Mouse (Mus musculus) ovary, adult 10 weeks (tissue): ENCODE results near the gene 2410002F23Rik. TPM values are rescaled to one million over a fixed set of nuclear protein-coding genes. Genes with fewer than 3 reads are reported as not detected.

ENCODE experiments used
- polyA plus RNA-seq: library from polyadenylated mRNA; stranded (reverse); fragments of 350-450 nt; fragmentation: Illumina TruSeq; extraction: RNeasy Lipid Tissue Mini Kit (QIAGEN cat#74804); gene quantifications from one replicate; pipeline ENCODE4 v1.2.3, GENCODE M21; 2014

Gene 2410002F23Rik
- polyA plus RNA-seq: 40.3 TPM

DNA sequence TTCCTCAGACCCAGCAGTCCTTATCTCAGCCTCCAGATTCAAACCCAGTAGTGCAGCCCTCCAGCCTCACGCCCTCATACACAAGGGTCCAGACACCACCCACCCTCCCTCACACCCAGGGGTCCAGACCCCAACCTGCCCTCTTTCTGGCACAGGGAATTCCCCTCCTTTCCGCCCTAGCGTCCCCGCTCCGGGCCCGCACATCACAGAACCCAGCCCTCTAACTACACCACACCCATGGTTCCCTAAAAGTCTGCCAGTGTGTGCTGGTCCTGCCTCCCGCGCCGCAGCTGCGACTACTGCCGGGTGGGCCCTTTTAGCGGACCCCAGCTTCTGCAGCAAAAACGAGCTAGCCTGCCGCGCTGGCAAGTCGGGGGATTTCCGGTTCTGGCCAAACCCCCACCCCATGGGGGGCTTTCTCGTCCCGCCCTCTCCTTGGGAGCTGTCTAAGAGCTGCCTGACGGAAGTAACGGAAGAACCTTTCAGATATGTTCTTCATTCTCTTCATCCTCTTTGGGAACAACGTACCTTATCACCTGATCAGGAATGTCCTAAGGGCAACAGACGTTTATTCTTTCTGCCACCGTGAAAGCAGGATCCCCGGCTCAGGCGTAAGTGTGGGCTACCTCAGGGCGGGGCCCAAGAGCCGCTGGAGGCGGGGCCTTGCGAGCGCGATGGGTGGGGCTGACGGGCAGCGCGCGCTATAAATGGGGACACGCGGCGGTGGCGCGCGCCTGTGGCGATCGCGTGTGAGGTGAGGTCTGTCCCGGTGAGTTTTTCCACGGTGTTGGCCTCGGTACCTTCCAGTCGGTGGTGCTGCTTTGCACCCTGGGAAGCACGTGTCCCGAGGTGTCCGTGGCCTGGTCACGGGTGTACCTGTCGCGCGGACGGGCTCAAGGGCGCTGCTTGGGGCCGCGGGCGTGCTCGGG, at the start of gene 2410002F23Rik, which contains the start of gene 1700028J19Rik:
TSS of gene 2410002F23Rik (plus strand) at position 668 of the 929 bp plus-strand sequence.
TSS of gene 1700028J19Rik (minus strand) at position 641 of the 929 bp plus-strand sequence.

DNA sequence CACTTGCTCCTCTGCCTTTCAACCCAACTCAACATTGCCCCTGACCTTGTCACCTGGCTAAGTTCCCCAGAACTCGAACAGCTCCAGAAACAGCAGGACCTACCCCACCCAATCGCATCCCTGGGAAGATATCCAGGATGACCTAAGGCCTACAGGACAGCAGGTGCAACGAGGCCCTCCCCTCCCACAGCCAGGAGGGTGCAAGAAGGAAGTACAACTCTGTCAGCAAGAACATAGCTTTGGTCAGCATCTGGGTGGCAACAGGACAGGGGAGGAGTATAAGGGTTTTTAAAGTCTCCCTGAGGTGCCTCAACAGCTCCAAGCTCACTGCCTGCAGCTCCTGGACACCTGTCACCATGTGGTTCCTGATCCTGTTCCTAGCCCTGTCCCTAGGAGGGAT, 48.6 kb upstream of the 2410002F23Rik start, which contains the start of gene Klk1b3:
TSS of gene Klk1b3 (plus strand) at position 301 of the 400 bp plus-strand sequence.

DNA sequence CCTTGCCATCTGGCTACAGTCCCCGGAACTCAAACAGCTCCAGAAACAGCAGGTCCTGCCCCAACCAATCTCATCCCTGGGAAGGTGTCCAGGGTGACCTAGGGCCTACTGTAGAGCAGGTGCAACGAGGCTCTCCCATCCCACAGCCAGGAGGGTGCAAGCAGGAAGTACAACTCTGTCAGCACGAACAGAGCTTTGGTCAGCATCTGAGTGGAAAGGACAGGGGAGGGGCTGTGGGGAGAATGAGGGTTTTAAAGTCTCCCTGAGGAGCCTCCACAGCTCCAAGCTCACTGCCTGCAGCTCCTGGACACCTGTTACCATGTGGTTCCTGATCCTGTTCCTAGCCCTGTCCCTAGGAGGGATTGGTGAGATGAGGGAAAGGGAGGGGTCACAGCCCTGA, 39.4 kb upstream of the 2410002F23Rik start, which contains the start of gene Klk1b4:
TSS of gene Klk1b4 (plus strand) at position 301 of the 400 bp plus-strand sequence.

DNA sequence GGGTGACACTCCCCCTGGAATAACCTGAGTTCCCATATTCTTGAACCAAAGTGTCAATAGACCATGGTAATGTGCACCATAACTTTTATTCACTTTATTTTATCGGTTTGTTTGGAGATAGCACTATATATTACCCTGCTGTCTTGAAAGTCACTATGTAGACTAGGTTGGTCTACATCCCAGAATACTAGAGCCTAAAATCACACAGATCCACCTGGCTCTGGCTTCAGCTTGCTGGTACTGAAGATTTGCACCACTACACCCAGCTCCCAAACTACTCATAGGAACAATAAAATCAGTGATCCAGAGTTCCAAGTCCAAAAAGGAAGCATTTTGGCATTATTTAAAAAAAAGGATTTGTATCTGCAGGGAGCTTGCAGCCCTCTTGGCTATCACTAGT, 30.9 kb upstream of the 2410002F23Rik start, which contains the start of gene Klk1b5:
TSS of gene Klk1b5 (plus strand) at position 301 of the 400 bp plus-strand sequence.

DNA sequence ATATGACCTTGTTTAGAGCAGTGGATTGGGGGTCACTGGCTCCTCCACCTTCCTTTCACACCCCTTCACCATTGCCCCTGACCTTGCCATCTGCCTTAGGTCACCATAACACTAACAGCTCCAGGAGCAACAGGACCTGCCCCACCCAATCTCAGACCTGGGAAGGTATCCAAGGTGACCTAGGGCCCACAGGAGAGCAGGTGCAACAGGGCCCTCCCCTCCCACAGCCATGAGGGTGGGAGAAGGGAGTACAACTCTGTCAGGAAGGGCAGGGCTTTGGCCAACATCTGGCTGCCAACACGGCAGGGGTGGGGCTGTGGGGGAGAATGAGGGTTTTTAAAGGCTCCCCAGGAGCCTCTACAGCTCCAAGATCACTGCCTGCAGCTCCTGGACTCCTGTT, 21.4 kb upstream of the 2410002F23Rik start, which contains the start of gene Klk1:
TSS of gene Klk1 (plus strand) at position 285 of the 400 bp plus-strand sequence.

DNA sequence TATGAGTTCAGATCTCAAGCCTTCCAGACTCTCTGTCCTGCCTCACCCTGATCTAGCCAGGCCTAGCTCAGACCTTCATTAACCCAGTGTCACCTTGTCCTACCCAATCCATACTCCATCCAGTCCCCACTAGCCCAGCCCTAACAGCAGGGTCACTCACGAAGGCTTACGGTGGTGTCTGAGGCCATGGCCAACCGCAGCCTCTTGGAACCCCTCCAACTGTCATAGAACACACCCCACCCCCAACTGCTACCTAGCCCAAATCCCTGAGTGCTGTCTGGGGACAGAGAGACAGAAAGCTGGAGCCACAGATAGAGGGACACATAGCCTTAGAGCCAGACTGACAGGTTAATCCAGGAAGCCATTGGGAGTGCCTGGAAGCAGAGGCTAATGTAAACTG, 10.6 kb upstream of the 2410002F23Rik start, which contains the start of gene Gm36864:
TSS of gene Gm36864 (plus strand) at position 269 of the 400 bp plus-strand sequence.

DNA sequence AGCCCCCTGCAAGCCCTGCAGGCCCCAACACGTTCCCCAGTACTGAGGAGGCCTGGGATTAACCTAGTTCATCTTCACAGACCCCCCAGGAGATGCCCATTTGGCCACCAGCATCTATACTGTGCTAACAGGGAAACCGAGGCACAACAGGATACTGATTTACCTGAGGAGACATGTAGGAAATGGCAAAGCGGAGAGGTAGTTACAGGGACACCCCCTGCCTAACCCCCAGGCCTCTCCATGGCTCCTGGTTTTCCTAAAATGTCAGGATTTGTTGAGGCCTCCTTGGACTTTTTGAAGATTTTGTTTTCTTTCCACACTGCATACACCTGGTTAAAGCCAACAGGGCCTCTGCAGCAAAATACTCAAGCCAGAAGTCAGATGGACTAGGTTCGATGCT, 10.8 kb downstream of the 2410002F23Rik start, which contains the start of gene Acp4:
TSS of gene Acp4 (minus strand) at position 101 of the 400 bp plus-strand sequence.

DNA sequence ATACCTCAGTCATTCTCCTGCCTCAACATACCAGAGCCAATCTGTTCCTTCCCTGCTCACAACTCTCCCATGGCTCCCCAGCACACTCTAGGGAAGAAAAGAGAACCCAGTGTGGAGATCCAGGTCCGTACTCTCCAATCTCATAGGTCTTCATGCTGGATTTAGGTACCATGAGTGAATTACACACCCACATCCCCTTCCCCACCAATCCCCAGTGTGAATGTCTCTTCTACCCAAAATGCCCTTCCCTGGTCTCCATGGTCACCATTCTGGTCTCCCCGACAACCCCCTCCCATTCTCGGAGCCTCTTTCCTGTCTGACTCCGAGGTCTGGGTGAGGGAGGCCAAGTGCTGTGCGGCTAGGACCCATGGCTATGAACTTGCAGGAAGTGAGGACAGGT, 14.6 kb downstream of the 2410002F23Rik start, which contains the start of gene Gm15517:
TSS of gene Gm15517 (plus strand) at position 301 of the 400 bp plus-strand sequence.

Other genes starting within 250 kb of the 2410002F23Rik start
- not detected for gene Klk1b26, start 234.6 kb upstream of the 2410002F23Rik start, polyA plus RNA-seq
- gene Klk1b27, start 194.4 kb upstream of the 2410002F23Rik start, polyA plus RNA-seq: not detected
- gene Klk1b21, start 144.4 kb upstream of the 2410002F23Rik start, polyA plus RNA-seq: 0.60 TPM
- not detected for gene Klk1b22, start 134.0 kb upstream of the 2410002F23Rik start, polyA plus RNA-seq
- gene Klk1b16, start 110.0 kb upstream of the 2410002F23Rik start, polyA plus RNA-seq: not detected
- gene Klk1b24, start 58.5 kb upstream of the 2410002F23Rik start, polyA plus RNA-seq: not detected
- gene Klk1b3, start 48.5 kb upstream of the 2410002F23Rik start, polyA plus RNA-seq: not detected
- gene Klk1b4, start 39.3 kb upstream of the 2410002F23Rik start, polyA plus RNA-seq: not detected
- gene Klk1b5, start 30.8 kb upstream of the 2410002F23Rik start, polyA plus RNA-seq: not detected
- 1.2 TPM for gene Klk1, start 21.4 kb upstream of the 2410002F23Rik start, polyA plus RNA-seq
- not detected for gene Gm36864, start 10.5 kb upstream of the 2410002F23Rik start, polyA plus RNA-seq
- gene 1700028J19Rik, start within 50 bp of the 2410002F23Rik start, polyA plus RNA-seq: not detected
- gene Acp4, start 10.7 kb downstream of the 2410002F23Rik start, polyA plus RNA-seq: not detected
- not detected for gene Gm15517, start 14.7 kb downstream of the 2410002F23Rik start, polyA plus RNA-seq
- 2.9 TPM for gene Clec11a, start 60.2 kb downstream of the 2410002F23Rik start, polyA plus RNA-seq
- 0.06 TPM for gene Shank1, start 63.5 kb downstream of the 2410002F23Rik start, polyA plus RNA-seq
- not detected for gene Syt3, start 137.4 kb downstream of the 2410002F23Rik start, polyA plus RNA-seq
- gene 1700008O03Rik, start 139.1 kb downstream of the 2410002F23Rik start, polyA plus RNA-seq: not detected
- 0.26 TPM for gene Lrrc4b, start 182.3 kb downstream of the 2410002F23Rik start, polyA plus RNA-seq
- not detected for gene Aspdh, start 218.7 kb downstream of the 2410002F23Rik start, polyA plus RNA-seq
- not detected for gene Josd2, start 221.3 kb downstream of the 2410002F23Rik start, polyA plus RNA-seq
- gene Emc10, start 249.8 kb downstream of the 2410002F23Rik start, polyA plus RNA-seq: 1.5 TPM
- not detected for gene Fam71e1, start 249.9 kb downstream of the 2410002F23Rik start, polyA plus RNA-seq